In genomic region chr11:28439877-28440276, GRCm38 (mm10) we compare ENCODE assay signal across 21 mouse cellular contexts.
"Had no signal": no experiment of that assay in that cellular context is flagged by ENCODE, and none has a peak within 500 bp of the region (broad histone marks: within the 10 kb centered on the region; RNA-seq: fewer than 3 reads in every experiment).

No protein-coding gene starts in this region.

- ATAC-seq: midbrain, embryonic 16.5 days had no signal

- H3K9me3 ChIP-seq: midbrain, embryonic 10.5 days; midbrain, embryonic 12.5 days; neural tube, embryonic 13.5 days; neural tube, embryonic 15.5 days; stomach, embryonic 15.5 days had no signal

- H3K4me3 ChIP-seq: midbrain, embryonic 10.5 days; midbrain, embryonic 12.5 days; myocyte; neural tube, embryonic 13.5 days; neural tube, embryonic 15.5 days; stomach, embryonic 15.5 days had no signal

- H3K4me1 ChIP-seq: midbrain, embryonic 10.5 days; midbrain, embryonic 12.5 days; neural tube, embryonic 13.5 days; neural tube, embryonic 15.5 days; stomach, embryonic 15.5 days had no signal

- H3K36me3 ChIP-seq: midbrain, embryonic 10.5 days; midbrain, embryonic 12.5 days; neural tube, embryonic 13.5 days; neural tube, embryonic 15.5 days; stomach, embryonic 15.5 days had no signal

- H3K27ac ChIP-seq: liver, embryonic 14.5 days; midbrain, embryonic 10.5 days; midbrain, embryonic 12.5 days; neural tube, embryonic 13.5 days; neural tube, embryonic 15.5 days; stomach, embryonic 15.5 days; stomach, postnatal 0 days had no signal

- H3K9ac ChIP-seq: liver, embryonic 14.5 days; lung, embryonic 14.5 days; midbrain, embryonic 12.5 days; neural tube, embryonic 13.5 days; neural tube, embryonic 15.5 days; stomach, embryonic 15.5 days had no signal

- H3K4me2 ChIP-seq: lung, embryonic 14.5 days; midbrain, embryonic 12.5 days; neural tube, embryonic 13.5 days; neural tube, embryonic 15.5 days; stomach, embryonic 15.5 days had no signal

- H3K27me3 ChIP-seq: midbrain, embryonic 12.5 days; neural tube, embryonic 13.5 days; neural tube, embryonic 15.5 days; stomach, embryonic 15.5 days had no signal

- DNase-seq: lung, adult 18-20 months; lung, embryonic 14.5 days; lung, postnatal 10 days; lung, postnatal 4 days; midbrain, embryonic 14.5 days; retina, postnatal 1 day; right cerebral cortex, adult 18-20 months; right cerebral cortex, postnatal 25 days; right cerebral cortex, postnatal 4 days; spleen, adult 18-20 months; thymus, postnatal 14 days; thymus, postnatal 36 days had no signal
